Mouse (Mus musculus) thymus, adult 2 months (tissue): ENCODE measurements around the gene Stk36.

ENCODE experiments used
- CTCF ChIP-seq: fragments of 200-500 bp; IDR thresholded peaks from 2 replicates; pipeline ENCODE4 v1.5.1; 2012; ENCODE audit warnings: mild to moderate bottlenecking, control low read depth, low read length, moderate library complexity, borderline replicate concordance; ENCODE audit not compliant: control insufficient read depth, poor library complexity, insufficient read depth; ENCODE audit errors: extremely low read depth
- POLR2A ChIP-seq: fragments of 200-500 bp; IDR thresholded peaks from 2 replicates; pipeline ENCODE4 v1.6.1; 2012; ENCODE audit warnings: mild to moderate bottlenecking, low read length, control low read depth, moderate library complexity; ENCODE audit not compliant: control insufficient read depth, poor library complexity, insufficient read depth; ENCODE audit errors: extremely low read depth

- no peak for TF ChIP-seq CTCF
- no peak for TF ChIP-seq POLR2A
These were observed 22.9 kb downstream of the Stk36 start for GRCm38 (mm10) chr1:74624183-74624582.
